Mouse (Mus musculus) Patski (cell line): ENCODE measurements around the gene Prc1. TPM values are rescaled to one million over a fixed set of nuclear protein-coding genes. Genes with fewer than 3 reads are reported as not detected.
A peak's percentile ranks its signal among the peaks of the same experiment; 100 is the strongest.
"Not testable (repeated sequence)": the region's sequence is repeated elsewhere in the genome, so short reads cannot be mapped to it uniquely, and the experiment has no call there.

ENCODE experiments used
- ATAC-seq: fragments of 100-300 bp; one replicate; pipeline ENCODE4 v1.8.0; 2021
- CTCF ChIA-PET: fragments of 350-600 bp; sonication (Branson Sonifier 250); formaldehyde crosslinking; loops from one replicate; lab custom pipeline; 2022; ENCODE audit warnings: inconsistent platforms; lab: Charles Lee
- POLR2A ChIA-PET: fragments of 350-600 bp; sonication (Branson Sonifier 250); formaldehyde crosslinking; loops from one replicate; lab custom pipeline; 2022; ENCODE audit warnings: antibody characterized with exemption, inconsistent platforms; lab: Charles Lee
- DNase-seq: peaks from one replicate; pipeline ENCODE4 v3.0.0-alpha.2; 2011; ENCODE audit warnings: low read depth, low spot score
- H3K27me3 ChIP-seq: fragments of 371-371 bp; one replicate; pipeline ENCODE4 v1.5.1; 2021
- CTCF ChIP-seq: fragments of 100-300 bp; IDR thresholded peaks from one replicate; pipeline ENCODE4 v1.5.1; 2021
- in situ Hi-C: fragments of 300-500 bp; cut with MboI; formaldehyde crosslinking; loops from 3 replicates; pipeline ENCODE4 v1.11.1; 2018; ENCODE audit warnings: low pct_unique_long_range_greater_than_20kb, mixed read lengths
- polyA plus RNA-seq: library from polyadenylated mRNA; unstranded; gene quantifications from one replicate; pipeline ENCODE4 v1.2.3, GENCODE M21; 2021

The Prc1 gene
- polyA plus RNA-seq, 1 experiment from 2014 or later, result 93.8 TPM

- no peaks in the 10 kb centered on the region for H3K27me3 ChIP-seq
- DNase-seq (no peak), ATAC-seq (no peak)
- ChIA-PET CTCF (no interaction called here), POLR2A (no interaction called here)
- in situ Hi-C loops, result no loop called here
- TF ChIP-seq CTCF, result no peak
These were observed 13.5 kb downstream of the Prc1 start for GRCm38 (mm10) chr7:80307766-80308165.

- no peaks in the 10 kb centered on the region for H3K27me3 ChIP-seq
- no peak for TF ChIP-seq CTCF
- ChIA-PET CTCF (interaction anchor here (0.9 to 1.6 kb wide), 2 partner anchors 9 to 12 kb away, joined by 3 to 4 read pairs; no protein-coding TSS in a partner anchor), POLR2A (no interaction called here)
- in situ Hi-C loops, result no loop called here
- DNase-seq, result no peak
- ATAC-seq, result no peak
These were observed 16.5 kb downstream of the Prc1 start for GRCm38 (mm10) chr7:80310771-80311170.

- no peaks in the 10 kb centered on the region for H3K27me3 ChIP-seq
- POLR2A ChIA-PET, result no interaction called here
- in situ Hi-C loops, result no loop called here
- no peak for TF ChIP-seq CTCF
- DNase-seq (no peak), ATAC-seq (no peak)
- CTCF ChIA-PET, result no interaction called here
These were observed 21.5 kb downstream of the Prc1 start for GRCm38 (mm10) chr7:80315733-80316132.

GRCm38 (mm10) chr7:80317439-80318115, 23.3 kb downstream of the Prc1 start:
- H3K27me3 ChIP-seq, result no peaks in the 10 kb centered on the region
- ChIA-PET POLR2A (interaction anchor here (0.9 to 1.4 kb wide), 2 partner anchors 17 to 203 kb away, joined by 3 to 4 read pairs; no protein-coding TSS in a partner anchor), CTCF (interaction anchor here (1.2 kb wide), 1 partner anchor 17 kb away, joined by 3 read pairs; no protein-coding TSS in a partner anchor)
- in situ Hi-C loops, result no loop called here
- DNase-seq, result no peak
- no peak for TF ChIP-seq CTCF
- no peak for ATAC-seq

GRCm38 (mm10) chr7:80318670-80319069, 24.4 kb downstream of the Prc1 start:
- in situ Hi-C loops, result no loop called here
- no peak for DNase-seq
- ChIA-PET POLR2A (interaction anchor here (0.9 kb wide), 1 partner anchor 17 kb away, joined by 3 read pairs; no protein-coding TSS in a partner anchor), CTCF (interaction anchor here (1.0 kb wide), 1 partner anchor 18 kb away, joined by 3 read pairs; no protein-coding TSS in a partner anchor)
- H3K27me3 ChIP-seq, result no peaks in the 10 kb centered on the region
- no peak for TF ChIP-seq CTCF
- no peak for ATAC-seq

GRCm38 (mm10) chr7:80319846-80320496, 25.7 kb downstream of the Prc1 start:
- DNase-seq (no peak), ATAC-seq (no peak)
- CTCF ChIA-PET, result interaction anchor here (1.0 to 1.2 kb wide), 2 partner anchors 9 to 180 kb away, joined by 3 read pairs; no protein-coding TSS in a partner anchor
- in situ Hi-C loops, result no loop called here
- TF ChIP-seq CTCF, result no peak
- POLR2A ChIA-PET, result no interaction called here
- H3K27me3 ChIP-seq, result no peaks in the 10 kb centered on the region

GRCm38 (mm10) chr7:80323336-80323735, 29.1 kb downstream of the Prc1 start:
- POLR2A ChIA-PET, result interaction anchor here (0.6 to 1.3 kb wide), 2 partner anchors 15 to 27 kb away, joined by 3 to 5 read pairs; no protein-coding TSS in a partner anchor
- ATAC-seq, result no peak
- no peaks in the 10 kb centered on the region for H3K27me3 ChIP-seq

GRCm38 (mm10) chr7:80324043-80324815, 30.0 kb downstream of the Prc1 start, which contains the start of gene Rccd1:
Rccd1 (minus strand) TSS chr7:80324454.
- ATAC-seq, result peak; percentile 95
- POLR2A ChIA-PET, result interaction anchor here (0.7 to 1.0 kb wide), 5 partner anchors 10 to 212 kb away, joined by 3 to 7 read pairs (median 4); no protein-coding TSS in a partner anchor
- no peaks in the 10 kb centered on the region for H3K27me3 ChIP-seq
- TF ChIP-seq CTCF, result no peak
- CTCF ChIA-PET, result interaction anchor here (0.8 to 1.3 kb wide), 4 partner anchors 8 to 19 kb away, joined by 3 to 7 read pairs (median 4); partner anchors contain the start of gene Hddc3
- DNase-seq, result peak; percentile 74
- in situ Hi-C loops, result no loop called here

More at GRCm38 (mm10) chr7:80323336-80323735, 29.1 kb downstream of the Prc1 start:
- CTCF ChIA-PET, result interaction anchor here (0.9 to 1.3 kb wide), 3 partner anchors 9 to 14 kb away, joined by 3 to 7 read pairs (median 4); no protein-coding TSS in a partner anchor
- in situ Hi-C loops, result no loop called here
- DNase-seq, result no peak
- TF ChIP-seq CTCF, result no peak

GRCm38 (mm10) chr7:80324816-80325119, 30.5 kb downstream of the Prc1 start:
- POLR2A ChIA-PET, result interaction anchor here (0.7 to 1.0 kb wide), 5 partner anchors 10 to 213 kb away, joined by 3 to 7 read pairs (median 4); no protein-coding TSS in a partner anchor
- H3K27me3 ChIP-seq, in situ Hi-C loops, ATAC-seq, DNase-seq: not testable (repeated sequence)
- CTCF ChIA-PET, result interaction anchor here (0.8 to 1.3 kb wide), 2 partner anchors 13 to 18 kb away, joined by 3 to 4 read pairs; partner anchors contain the start of gene Hddc3
